Mouse (Mus musculus): ENCODE measurements around the gene D130052B06Rik.

DNA sequence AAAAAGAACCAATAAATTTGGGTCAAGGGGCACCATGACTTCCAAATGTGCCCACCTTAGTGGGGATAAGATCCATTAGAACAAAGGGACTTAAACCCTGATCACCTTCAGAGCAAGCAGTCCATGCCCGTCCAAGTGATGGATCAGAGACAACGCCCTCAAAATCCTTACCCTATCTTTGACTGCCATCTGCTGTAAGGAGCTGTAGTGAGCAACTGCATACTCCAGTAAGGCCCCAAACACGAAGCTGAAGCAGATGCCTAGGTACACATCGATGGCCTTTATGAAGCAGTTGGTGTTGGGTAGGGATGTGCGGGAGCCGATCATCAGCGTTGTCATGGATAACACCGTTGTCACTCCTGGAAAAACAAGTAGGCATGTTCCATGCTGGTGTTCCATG, 45.0 kb upstream of the D130052B06Rik start:
- TF ChIP-seq CTCF (IDR thresholded peaks at IDR 0.05; ENCODE audit: extremely low read depth, insufficient read length, insufficient replicate concordance, low read depth, low read length) (no peak), POLR2A (IDR thresholded peaks at IDR 0.05; ENCODE audit: low read depth, low read length) (no peak)
